Mouse (Mus musculus) forebrain, embryonic 15.5 days (tissue): ENCODE data around the gene Lrrc4. TPM values are rescaled to one million over a fixed set of nuclear protein-coding genes. Genes with fewer than 3 reads are reported as not detected.

Source experiments
- ATAC-seq: fragments of 200-750 bp; cut with Nextera tagmentation; replicated peaks from 2 replicates; pipeline ENCODE4 v1.8.0; 2017; ENCODE audit warnings: mild to moderate bottlenecking, moderate TSS enrichment, moderate library complexity
- H3K27ac ChIP-seq: fragments of 300-500 bp; sonication (generic); replicated peaks from 2 replicates; pipeline ENCODE4 v1.5.1; 2015; ENCODE audit warnings: mild to moderate bottlenecking, inconsistent platforms
- H3K27me3 ChIP-seq: fragments of 300-500 bp; sonication (generic); 2 replicates; pipeline ENCODE4 v1.6.1; 2015; ENCODE audit warnings: inconsistent platforms
- H3K36me3 ChIP-seq: fragments of 300-500 bp; sonication (generic); 2 replicates; pipeline ENCODE4 v1.6.1; 2015; ENCODE audit warnings: mild to moderate bottlenecking, inconsistent platforms
- H3K4me1 ChIP-seq: fragments of 300-500 bp; sonication (generic); 2 replicates; pipeline ENCODE4 v1.6.1; 2015; ENCODE audit warnings: inconsistent platforms
- H3K4me2 ChIP-seq: fragments of 300-500 bp; sonication (generic); replicated peaks from 2 replicates; pipeline ENCODE4 v1.6.1; 2015; ENCODE audit warnings: mild to moderate bottlenecking, inconsistent platforms
- H3K4me3 ChIP-seq: fragments of 300-500 bp; sonication (generic); 2 replicates; pipeline ENCODE4 v1.5.1; 2015; ENCODE audit warnings: mild to moderate bottlenecking, inconsistent platforms
- H3K9ac ChIP-seq: fragments of 300-500 bp; sonication (generic); replicated peaks from 2 replicates; pipeline ENCODE4 v1.6.1; 2015; ENCODE audit warnings: mild to moderate bottlenecking, inconsistent platforms
- H3K9me3 ChIP-seq: fragments of 300-500 bp; sonication (generic); 2 replicates; pipeline ENCODE4 v1.6.1; 2016; ENCODE audit warnings: inconsistent platforms
- WGBS: fragments of 180-500 bp; shearing (Covaris S2); methylation state at CpG from one replicate; pipeline ENCODE4 v1.1.7; 2015; ENCODE audit warnings: mixed read lengths; 5-methylcytosine and 5-hydroxymethylcytosine counted together
- polyA plus RNA-seq: library from polyadenylated mRNA; unstranded; fragments of >200 nt; fragmentation: Nextera tagmentation; extraction: Ambion mirVana; gene quantifications from 2 replicates; pipeline ENCODE4 v1.2.1, GENCODE M21; 2015

Gene Lrrc4
- 6.4 and 6.5 TPM in 2 replicates for polyA plus RNA-seq

GRCm38 (mm10) chr6:28831011-28831853 lies at the start of gene Lrrc4:
Gene Lrrc4 (minus strand): TSS chr6:28831747.
- Histone ChIP-seq H3K4me2 (peak within 1 kb of the TSS; percentile 98), H3K36me3 (peaks cover 7% of the 10 kb centered on the region; the same call in 1 of the 2 replicates), H3K9ac (peak within 1 kb of the TSS; percentile 88), H3K9me3 (no peaks in the 10 kb centered on the region), H3K4me3 (peak within 1 kb of the TSS; percentile 76), H3K27me3 (no peaks in the 10 kb centered on the region), H3K4me1 (peaks cover 62% of the 10 kb centered on the region), H3K27ac (peak within 1 kb of the TSS; percentile 96)
- 25% methylated on average over 27 of the region's 27 CpGs for WGBS
- peak; percentile 1; the same call in 1 of the 2 replicates for ATAC-seq

GRCm38 (mm10) chr6:28880909-28881308 lies 49.4 kb upstream of the Lrrc4 start:
- 90% methylated on average over 4 of the region's 4 CpGs for WGBS
- peaks cover 34% of the 10 kb centered on the region for H3K4me1 ChIP-seq
- ATAC-seq = no peak
- H3K27ac ChIP-seq = no peak overlapping the region
- no peak overlapping the region for H3K9ac ChIP-seq
- no peak overlapping the region for H3K4me2 ChIP-seq
- no peaks in the 10 kb centered on the region for H3K27me3 ChIP-seq
- H3K36me3 ChIP-seq = no peaks in the 10 kb centered on the region
- no peaks in the 10 kb centered on the region for H3K9me3 ChIP-seq
- no peak overlapping the region for H3K4me3 ChIP-seq

- Histone ChIP-seq H3K27me3 (no peaks in the 10 kb centered on the region; the same call in 1 of the 2 replicates), H3K4me1 (peaks cover 42% of the 10 kb centered on the region), H3K27ac (no peak overlapping the region), H3K9me3 (no peaks in the 10 kb centered on the region), H3K36me3 (no peaks in the 10 kb centered on the region), H3K9ac (no peak overlapping the region), H3K4me3 (no peak overlapping the region), H3K4me2 (no peak overlapping the region)
- no peak for ATAC-seq
- WGBS = 82% methylated on average over 8 of the region's 8 CpGs
These were observed 47.8 kb upstream of the Lrrc4 start for GRCm38 (mm10) chr6:28879315-28879714.

- Histone ChIP-seq H3K9me3 (no peaks in the 10 kb centered on the region), H3K27me3 (no peaks in the 10 kb centered on the region; the same call in 1 of the 2 replicates), H3K36me3 (no peaks in the 10 kb centered on the region), H3K4me3 (no peak overlapping the region), H3K27ac (peak overlapping the region; percentile 65), H3K4me2 (no peak overlapping the region), H3K9ac (no peak overlapping the region), H3K4me1 (peaks cover 42% of the 10 kb centered on the region)
- ATAC-seq = peak; percentile 87
- 11% methylated on average over 7 of the region's 7 CpGs for WGBS
These were observed 46.6 kb upstream of the Lrrc4 start for GRCm38 (mm10) chr6:28877945-28878666.

- H3K36me3 ChIP-seq = no peaks in the 10 kb centered on the region
- no peaks in the 10 kb centered on the region; the same call in 1 of the 2 replicates for H3K27me3 ChIP-seq
- no peak overlapping the region for H3K4me2 ChIP-seq
- H3K9ac ChIP-seq = no peak overlapping the region
- WGBS = 10% methylated on average over 3 of the region's 3 CpGs
- H3K4me3 ChIP-seq = no peak overlapping the region
- peak; percentile 16; the same call in 1 of the 2 replicates for ATAC-seq
- no peaks in the 10 kb centered on the region for H3K9me3 ChIP-seq
- peaks cover 50% of the 10 kb centered on the region for H3K4me1 ChIP-seq
- peak overlapping the region; percentile 32; the same call in 1 of the 2 replicates for H3K27ac ChIP-seq
These were observed 44.9 kb upstream of the Lrrc4 start for GRCm38 (mm10) chr6:28876492-28876891.

- WGBS = 68% methylated on average over 1 of the region's 1 CpGs
- Histone ChIP-seq H3K9me3 (no peaks in the 10 kb centered on the region), H3K4me3 (no peak overlapping the region), H3K27me3 (no peaks in the 10 kb centered on the region; the same call in 1 of the 2 replicates), H3K4me1 (peaks cover 48% of the 10 kb centered on the region), H3K9ac (no peak overlapping the region), H3K27ac (no peak overlapping the region), H3K36me3 (no peaks in the 10 kb centered on the region), H3K4me2 (no peak overlapping the region)
- no peak for ATAC-seq
These were observed 43.8 kb upstream of the Lrrc4 start for GRCm38 (mm10) chr6:28875333-28875732.

GRCm38 (mm10) chr6:28874759-28875158 lies 43.2 kb upstream of the Lrrc4 start:
- Histone ChIP-seq H3K27me3 (no peaks in the 10 kb centered on the region; the same call in 1 of the 2 replicates), H3K9ac (no peak overlapping the region), H3K27ac (no peak overlapping the region), H3K4me3 (no peak overlapping the region), H3K4me2 (no peak overlapping the region), H3K9me3 (no peaks in the 10 kb centered on the region), H3K36me3 (no peaks in the 10 kb centered on the region), H3K4me1 (peaks cover 48% of the 10 kb centered on the region)
- ATAC-seq = no peak
- 90% methylated on average over 5 of the region's 5 CpGs for WGBS

GRCm38 (mm10) chr6:28874053-28874452 lies 42.5 kb upstream of the Lrrc4 start:
- no peak overlapping the region for H3K4me2 ChIP-seq
- no peaks in the 10 kb centered on the region for H3K36me3 ChIP-seq
- no peak for ATAC-seq
- H3K9me3 ChIP-seq = no peaks in the 10 kb centered on the region
- H3K4me3 ChIP-seq = no peak overlapping the region
- no peak overlapping the region for H3K27ac ChIP-seq
- WGBS = 73% methylated on average over 11 of the region's 11 CpGs
- H3K4me1 ChIP-seq = peaks cover 48% of the 10 kb centered on the region
- H3K27me3 ChIP-seq = no peaks in the 10 kb centered on the region; the same call in 1 of the 2 replicates
- H3K9ac ChIP-seq = no peak overlapping the region

- no peak for ATAC-seq
- Histone ChIP-seq H3K27me3 (no peaks in the 10 kb centered on the region; the same call in 1 of the 2 replicates), H3K27ac (no peak overlapping the region), H3K9me3 (no peaks in the 10 kb centered on the region), H3K9ac (no peak overlapping the region), H3K4me2 (no peak overlapping the region), H3K4me1 (peaks cover 31% of the 10 kb centered on the region), H3K4me3 (no peak overlapping the region), H3K36me3 (no peaks in the 10 kb centered on the region)
- WGBS = 91% methylated on average over 3 of the region's 3 CpGs
These were observed 40.9 kb upstream of the Lrrc4 start for GRCm38 (mm10) chr6:28872421-28872795.

- peaks cover 26% of the 10 kb centered on the region for H3K4me1 ChIP-seq
- no peak overlapping the region for H3K4me2 ChIP-seq
- WGBS = 78% methylated on average over 5 of the region's 5 CpGs
- H3K4me3 ChIP-seq = no peak overlapping the region
- H3K27me3 ChIP-seq = no peaks in the 10 kb centered on the region; the same call in 1 of the 2 replicates
- no peaks in the 10 kb centered on the region for H3K9me3 ChIP-seq
- no peak overlapping the region for H3K27ac ChIP-seq
- peak; percentile 29; the same call in 1 of the 2 replicates for ATAC-seq
- H3K36me3 ChIP-seq = no peaks in the 10 kb centered on the region
- no peak overlapping the region for H3K9ac ChIP-seq
These were observed 40.3 kb upstream of the Lrrc4 start for GRCm38 (mm10) chr6:28871725-28872420.

- WGBS = 45% methylated on average over 2 of the region's 2 CpGs
- no peak overlapping the region for H3K4me2 ChIP-seq
- ATAC-seq = no peak
These were observed 36.1 kb upstream of the Lrrc4 start for GRCm38 (mm10) chr6:28867516-28868251.

More at GRCm38 (mm10) chr6:28867516-28868251, 36.1 kb upstream of the Lrrc4 start:
- H3K9me3 ChIP-seq = no peaks in the 10 kb centered on the region
- H3K9ac ChIP-seq = no peak overlapping the region
- no peaks in the 10 kb centered on the region for H3K36me3 ChIP-seq
- H3K27me3 ChIP-seq = no peaks in the 10 kb centered on the region
- H3K4me3 ChIP-seq = no peak overlapping the region
- H3K27ac ChIP-seq = no peak overlapping the region
- H3K4me1 ChIP-seq = peaks cover 26% of the 10 kb centered on the region
